Mouse (Mus musculus) embryonic facial prominence, embryonic 14.5 days (tissue): ENCODE data around the gene Col27a1. TPM values are rescaled to one million over a fixed set of nuclear protein-coding genes. Genes with fewer than 3 reads are reported as not detected.

ENCODE experiments used
- ATAC-seq: fragments of 200-750 bp; cut with Nextera tagmentation; 2 replicates; pipeline ENCODE4 v1.8.0; 2017; ENCODE audit warnings: low read depth, moderate number of reproducible peaks, moderate TSS enrichment
- DNase-seq: peaks from one replicate; pipeline ENCODE4 v3.0.0-alpha.2; 2015; ENCODE audit warnings: low spot score
- H3K27ac ChIP-seq: fragments of 300-500 bp; sonication (generic); replicated peaks from 2 replicates; pipeline ENCODE4 v1.5.1; 2014; ENCODE audit warnings: low read depth, mild to moderate bottlenecking, low read length, moderate library complexity
- H3K27me3 ChIP-seq: fragments of 300-500 bp; sonication (generic); replicated peaks from 2 replicates; pipeline ENCODE4 v1.6.1; 2014; ENCODE audit warnings: low read length; ENCODE audit not compliant: control insufficient read depth, insufficient read depth
- H3K36me3 ChIP-seq: fragments of 300-500 bp; sonication (generic); 2 replicates; pipeline ENCODE4 v1.6.1; 2014; ENCODE audit warnings: low read length, mixed read lengths; ENCODE audit not compliant: control insufficient read depth, insufficient read depth
- H3K4me1 ChIP-seq: fragments of 300-500 bp; sonication (generic); 2 replicates; pipeline ENCODE4 v1.6.1; 2014; ENCODE audit warnings: antibody characterized with exemption, low read length; ENCODE audit not compliant: control insufficient read depth, insufficient read depth
- H3K4me2 ChIP-seq: fragments of 300-500 bp; sonication (generic); 2 replicates; pipeline ENCODE4 v1.6.1; 2014; ENCODE audit warnings: low read depth, mild to moderate bottlenecking, low read length, moderate library complexity, mixed read lengths
- H3K4me3 ChIP-seq: fragments of 300-500 bp; sonication (generic); 2 replicates; pipeline ENCODE4 v1.5.1; 2014; ENCODE audit warnings: low read depth, mild to moderate bottlenecking, low read length
- H3K9ac ChIP-seq: fragments of 300-500 bp; sonication (generic); 2 replicates; pipeline ENCODE4 v1.6.1; 2014; ENCODE audit warnings: low read depth, mild to moderate bottlenecking, low read length, moderate library complexity, mixed read lengths
- H3K9me3 ChIP-seq: fragments of 300-500 bp; sonication (generic); 2 replicates; pipeline ENCODE4 v1.6.1; 2016; ENCODE audit warnings: low read length; ENCODE audit not compliant: control insufficient read depth
- WGBS: fragments of 180-500 bp; shearing (Covaris S2); extraction: QIAGEN DNeasy Blood & Tissue Kit; methylation state at CpG from one replicate; pipeline ENCODE4 v1.1.7; 2014; 5-methylcytosine and 5-hydroxymethylcytosine counted together
- polyA plus RNA-seq: library from polyadenylated mRNA; unstranded; fragments of >200 nt; fragmentation: Nextera tagmentation; extraction: Ambion mirVana; gene quantifications from 2 replicates; pipeline ENCODE4 v1.2.1, GENCODE M21; 2014

Col27a1 gene
- polyA plus RNA-seq, 1 experiment from 2014 or later, result 23.5 TPM

DNA sequence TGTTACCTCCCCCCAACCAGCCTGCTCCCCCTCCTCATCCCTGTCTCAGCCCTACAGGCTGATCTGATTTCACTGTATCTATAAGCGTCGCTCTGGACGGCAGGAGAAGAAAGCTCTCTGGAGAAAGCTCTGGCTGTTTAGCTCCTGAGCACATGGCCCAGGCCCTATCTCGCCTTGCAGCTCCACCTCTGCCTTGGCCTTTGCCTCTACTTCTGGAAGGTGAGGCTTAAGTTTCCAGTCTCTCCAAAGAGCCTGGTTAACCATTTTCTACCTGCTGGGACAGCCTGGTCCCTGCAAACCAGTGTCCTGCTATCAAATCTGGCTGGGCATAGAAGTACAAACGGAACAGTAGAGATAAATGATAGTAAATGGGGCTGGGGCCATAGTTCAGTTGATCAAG lies 22.2 kb upstream of the Col27a1 start:
- no peak overlapping the region for H3K9ac ChIP-seq
- 43% methylated on average over 4 of the region's 5 CpGs for WGBS
- ATAC-seq, result peak; percentile 31
- H3K9me3 ChIP-seq, result no peaks in the 10 kb centered on the region
- no peak overlapping the region for H3K4me3 ChIP-seq
- no peak overlapping the region for H3K4me2 ChIP-seq
- H3K4me1 ChIP-seq, result 0 out of 2 replicates have a peak, but pooled peaks cover 8% of the 10 kb centered on the region
- no peak overlapping the region for H3K27ac ChIP-seq
- no peaks in the 10 kb centered on the region for H3K36me3 ChIP-seq
- DNase-seq, result no peak
- H3K27me3 ChIP-seq, result no peaks in the 10 kb centered on the region

DNA sequence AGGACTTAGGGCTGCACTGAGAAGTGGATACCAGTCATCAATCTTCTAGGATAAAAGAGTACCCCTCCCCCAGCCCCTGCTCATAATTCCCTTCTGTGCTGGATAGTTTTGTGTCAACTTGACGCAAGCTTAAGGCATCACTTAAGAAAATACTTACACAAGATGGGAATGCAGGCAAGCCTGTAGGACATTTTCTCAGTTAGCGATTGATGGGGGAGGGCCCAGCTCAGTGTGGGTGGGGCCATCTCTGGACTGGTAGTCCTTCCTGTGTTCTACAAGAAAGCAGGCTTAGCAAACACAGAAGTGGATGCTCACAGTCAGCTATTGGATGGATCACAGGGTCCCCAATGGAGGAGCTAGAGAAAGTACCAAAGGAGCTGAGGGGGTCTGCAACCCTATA lies 19.4 kb upstream of the Col27a1 start:
- H3K4me3 ChIP-seq, result no peak overlapping the region
- H3K27ac ChIP-seq, result no peak overlapping the region
- ATAC-seq (no peak), DNase-seq (no peak)
- 69% methylated on average over 2 of the region's 2 CpGs for WGBS
- no peak overlapping the region for H3K9ac ChIP-seq
- H3K36me3 ChIP-seq, result no peaks in the 10 kb centered on the region
- H3K4me2 ChIP-seq, result no peak overlapping the region
- 0 out of 2 replicates have a peak, but pooled peaks cover 8% of the 10 kb centered on the region for H3K4me1 ChIP-seq
- H3K27me3 ChIP-seq, result no peaks in the 10 kb centered on the region
- no peaks in the 10 kb centered on the region for H3K9me3 ChIP-seq

DNA sequence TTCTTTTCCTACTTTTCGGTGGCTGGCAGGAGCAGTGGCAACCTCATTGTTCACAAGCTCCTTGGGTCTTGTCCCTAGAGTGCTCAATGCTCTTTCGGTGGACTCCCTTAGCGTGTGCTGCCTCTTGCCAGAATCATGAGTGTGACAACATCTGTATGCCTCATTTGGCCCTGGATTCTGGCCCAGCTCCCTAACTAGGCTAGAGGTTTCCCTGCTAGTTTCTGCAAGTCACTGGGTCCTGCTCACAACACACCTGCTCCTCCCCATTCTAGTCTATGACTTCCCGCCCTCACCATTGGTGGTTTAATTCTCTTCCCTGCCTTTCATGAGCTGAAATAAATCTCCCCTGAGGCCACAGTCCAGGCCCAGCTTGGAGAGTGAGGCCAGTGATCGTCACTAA lies 14.4 kb upstream of the Col27a1 start:
- no peak for DNase-seq
- Histone ChIP-seq H3K9me3 (no peaks in the 10 kb centered on the region), H3K36me3 (no peaks in the 10 kb centered on the region), H3K27ac (no peak overlapping the region), H3K27me3 (no peaks in the 10 kb centered on the region), H3K4me3 (no peak overlapping the region), H3K4me2 (no peak overlapping the region), H3K9ac (no peak overlapping the region), H3K4me1 (no peaks in the 10 kb centered on the region)
- WGBS, result 85% methylated on average over 5 of the region's 5 CpGs
- ATAC-seq, result no peak

GRCm38 (mm10) chr4:63203874-63204273 lies 9.9 kb upstream of the Col27a1 start:
- no peaks in the 10 kb centered on the region for H3K9me3 ChIP-seq
- DNase-seq (no peak), ATAC-seq (no peak)
- H3K9ac ChIP-seq, result no peak overlapping the region
- WGBS, result 68% methylated on average over 7 of the region's 7 CpGs
- H3K4me2 ChIP-seq, result no peak overlapping the region
- no peaks in the 10 kb centered on the region for H3K27me3 ChIP-seq
- H3K4me3 ChIP-seq, result no peak overlapping the region
- no peaks in the 10 kb centered on the region for H3K4me1 ChIP-seq
- no peak overlapping the region for H3K27ac ChIP-seq
- H3K36me3 ChIP-seq, result no peaks in the 10 kb centered on the region

DNA sequence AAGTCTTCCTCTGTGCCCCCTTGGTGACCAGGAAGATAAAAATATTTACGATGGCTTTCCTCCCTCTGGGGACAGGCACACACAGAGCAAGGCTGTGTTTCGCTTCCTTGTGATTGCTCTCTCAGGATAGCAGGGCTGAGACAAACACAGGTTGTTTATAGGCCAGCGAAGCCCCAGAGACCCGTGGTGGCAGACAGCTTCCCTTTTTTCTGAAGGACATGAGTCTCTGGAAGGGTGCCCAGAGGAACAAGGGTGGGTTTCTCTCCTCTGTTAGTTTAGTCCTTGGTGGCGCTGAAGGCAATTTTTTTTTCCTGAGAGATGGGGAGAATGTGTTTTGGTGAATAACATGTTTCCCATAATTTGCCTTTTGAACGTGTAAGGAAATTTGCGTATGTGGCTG lies 8.2 kb upstream of the Col27a1 start:
- peak; percentile 57 for DNase-seq
- Histone ChIP-seq H3K36me3 (no peaks in the 10 kb centered on the region), H3K4me3 (no peak overlapping the region), H3K4me1 (no peaks in the 10 kb centered on the region), H3K9ac (no peak overlapping the region), H3K4me2 (no peak overlapping the region), H3K27ac (no peak overlapping the region), H3K9me3 (no peaks in the 10 kb centered on the region), H3K27me3 (no peaks in the 10 kb centered on the region)
- 70% methylated on average over 7 of the region's 7 CpGs for WGBS
- no peak for ATAC-seq

- peaks cover 4% of the 10 kb centered on the region; the same call in 1 of the 2 replicates for H3K27me3 ChIP-seq
- peak overlapping the region; percentile 67 for H3K4me2 ChIP-seq
- DNase-seq (peak; percentile 90), ATAC-seq (peak; percentile 41)
- H3K4me1 ChIP-seq, result peaks cover 16% of the 10 kb centered on the region
- WGBS, result under 1% methylated on average over 38 of the region's 71 CpGs
- no peaks in the 10 kb centered on the region for H3K9me3 ChIP-seq
- peaks cover 12% of the 10 kb centered on the region; the same call in 1 of the 2 replicates for H3K36me3 ChIP-seq
- peak overlapping the region; percentile 71 for H3K4me3 ChIP-seq
- peak overlapping the region; percentile 83 for H3K27ac ChIP-seq
- H3K9ac ChIP-seq, result peak overlapping the region; percentile 88
These were observed 1.6 kb downstream of the Col27a1 start for GRCm38 (mm10) chr4:63215185-63215992.

DNA sequence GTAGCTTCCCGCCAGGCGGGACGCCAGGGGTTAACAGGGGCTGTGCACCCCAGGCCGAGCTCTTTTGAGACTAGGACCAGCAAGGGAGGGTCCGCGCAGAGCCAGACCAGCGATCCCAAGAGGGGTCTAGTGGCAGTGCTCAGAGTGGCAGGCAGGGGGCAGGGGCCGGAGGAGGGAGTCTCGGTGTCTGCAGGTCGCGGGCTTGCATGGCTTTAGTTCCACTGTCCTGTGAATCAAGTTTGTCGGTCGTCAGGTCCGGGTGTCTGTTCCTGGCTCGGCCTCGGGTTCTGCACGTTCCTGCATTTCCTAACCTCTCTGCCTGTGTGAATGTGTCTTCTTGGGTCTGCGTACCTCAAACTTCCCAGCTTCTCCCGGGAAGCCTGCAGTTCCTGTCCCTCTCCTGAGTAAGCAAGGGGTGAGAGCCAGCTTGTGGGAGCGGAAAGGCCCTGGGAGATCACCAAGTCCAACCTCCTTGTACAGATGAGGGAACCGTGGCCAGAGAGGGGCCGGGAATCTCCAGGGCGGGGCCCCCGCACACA lies 2.3 kb downstream of the Col27a1 start:
- Histone ChIP-seq H3K9ac (peak overlapping the region; percentile 88), H3K27ac (peak overlapping the region; percentile 83), H3K4me1 (peaks cover 16% of the 10 kb centered on the region), H3K36me3 (peaks cover 14% of the 10 kb centered on the region; the same call in 1 of the 2 replicates), H3K27me3 (peaks cover 4% of the 10 kb centered on the region; the same call in 1 of the 2 replicates), H3K9me3 (no peaks in the 10 kb centered on the region), H3K4me3 (peak overlapping the region; percentile 71), H3K4me2 (peak overlapping the region; percentile 67)
- under 1% methylated on average over 24 of the region's 24 CpGs for WGBS
- ATAC-seq, result peak; percentile 65
- DNase-seq, result peak; percentile 67

- Histone ChIP-seq H3K4me3 (peak overlapping the region; percentile 71), H3K9me3 (no peaks in the 10 kb centered on the region), H3K27me3 (peaks cover 4% of the 10 kb centered on the region; the same call in 1 of the 2 replicates), H3K27ac (peak overlapping the region; percentile 83), H3K9ac (peak overlapping the region; percentile 88), H3K36me3 (peaks cover 19% of the 10 kb centered on the region; the same call in 1 of the 2 replicates), H3K4me1 (peaks cover 16% of the 10 kb centered on the region), H3K4me2 (peak overlapping the region; percentile 67)
- WGBS, result 16% methylated on average over 9 of the region's 9 CpGs
- peak; percentile 81 for DNase-seq
- peak; percentile 56 for ATAC-seq
These were observed 2.8 kb downstream of the Col27a1 start for GRCm38 (mm10) chr4:63216566-63216965.
